Comparison of ENCODE assay signal across 7 mouse cellular contexts in genomic region chr2:31257096-31257495, GRCm38 (mm10). TPM values are rescaled to one million over a fixed set of nuclear protein-coding genes. Genes with fewer than 3 reads are reported as not detected.
DNase-seq lines count a peak whose midpoint lies in the region; ATAC-seq and TF ChIP-seq lines count a peak whose summit lies in the region.

No protein-coding gene starts in this region.

- no peak overlapping the region for H3K4me3 ChIP-seq in neural tube, embryonic 12.5 days
- no peak overlapping the region for H3K4me3 ChIP-seq in forebrain, postnatal 0 days (ENCODE audit: low read depth, low read length)
- peak overlapping the region; percentile 34 for H3K4me3 ChIP-seq in layer of hippocampus, adult 2 months

- 0 out of 2 replicates have a peak overlapping the region, but pooled peaks have one; percentile 7 for H3K4me2 ChIP-seq in neural tube, embryonic 12.5 days (replicated peaks)
- peak overlapping the region; percentile 10; the same call in 1 of the 2 replicates for H3K4me2 ChIP-seq in forebrain, postnatal 0 days (ENCODE audit: low read depth)

- no peak for ATAC-seq in neural tube, embryonic 12.5 days (ENCODE audit: low FRiP score, low read depth)
- peak; percentile 38 for ATAC-seq in forebrain, postnatal 0 days

- no peaks in the 10 kb centered on the region for H3K27me3 ChIP-seq in neural tube, embryonic 12.5 days (replicated peaks)
- no peaks in the 10 kb centered on the region for H3K27me3 ChIP-seq in forebrain, postnatal 0 days (ENCODE audit: insufficient read depth, low read length)

- H3K9me3 ChIP-seq in neural tube, embryonic 12.5 days = no peaks in the 10 kb centered on the region
- no peaks in the 10 kb centered on the region for H3K9me3 ChIP-seq in forebrain, postnatal 0 days (ENCODE audit: low read length)

- no peak overlapping the region for H3K27ac ChIP-seq in neural tube, embryonic 12.5 days
- H3K27ac ChIP-seq in forebrain, postnatal 0 days (ENCODE audit: low read depth, low read length) = peak overlapping the region; percentile 51; the same call in 1 of the 2 replicates
- H3K27ac ChIP-seq in layer of hippocampus, adult 2 months = peak overlapping the region; percentile 97

- no peak for DNase-seq in neural tube, embryonic 10.5 days (ENCODE audit: extremely low spot score, low spot score)
- no peak for DNase-seq in forebrain, postnatal 0 days
- DNase-seq in layer of hippocampus, adult 2 months (ENCODE audit: low spot score in 2 of 2) = peak; percentile 76
- DNase-seq in right cerebral cortex, postnatal 36 days (ENCODE audit: low spot score in 2 of 2) = peak; percentile 66 to 80
- DNase-seq in embryo, embryonic 9.5 days (ENCODE audit: extremely low spot score) = no peak
- no peak for DNase-seq in kidney, adult 11 months

- WGBS in neural tube, embryonic 12.5 days = 77% methylated on average over 6 of the region's 6 CpGs
- 37% methylated on average over 6 of the region's 6 CpGs for WGBS in forebrain, postnatal 0 days

- peaks cover 47% of the 10 kb centered on the region for H3K4me1 ChIP-seq in neural tube, embryonic 12.5 days
- H3K4me1 ChIP-seq in forebrain, postnatal 0 days (ENCODE audit: insufficient read depth) = peaks cover 33% of the 10 kb centered on the region

- H3K9ac ChIP-seq in neural tube, embryonic 12.5 days = no peak overlapping the region
- peak overlapping the region; percentile 10; the same call in 1 of the 2 replicates for H3K9ac ChIP-seq in forebrain, postnatal 0 days

- TF ChIP-seq CTCF in forebrain, postnatal 0 days (IDR thresholded peaks at IDR 0.05; ENCODE audit: low read depth) = no peak
- no peak for TF ChIP-seq CTCF in layer of hippocampus, adult 2 months (conservative IDR thresholded peaks at IDR 0.05)

- no peaks in the 10 kb centered on the region for H3K36me3 ChIP-seq in neural tube, embryonic 12.5 days
- no peaks in the 10 kb centered on the region for H3K36me3 ChIP-seq in forebrain, postnatal 0 days (ENCODE audit: insufficient read depth)

RNA-seq across cellular contexts. Expression of gene Ncs1, which starts 11.5 kb away (rescaled TPM):
- polyA plus RNA-seq in neural tube, embryonic 12.5 days (2016; fragmentation: Nextera tagmentation; extraction: Ambion mirVana) = 106 and 108 TPM in 2 replicates
- 139 and 164 TPM in 2 replicates for total RNA-seq in forebrain, postnatal 0 days (2014; rRNA removed)
- polyA plus RNA-seq in forebrain, postnatal 0 days (2015; fragmentation: Nextera tagmentation; extraction: Ambion mirVana) = 133 and 149 TPM in 2 replicates
- 100 to 1,000 TPM; 285 to 294 TPM for total RNA-seq in layer of hippocampus, adult 2 months (2021)

RNA-seq across cellular contexts. Expression of gene Hmcn2, which starts 57.1 kb away (rescaled TPM):
- 0.15 TPM in 2 replicates for polyA plus RNA-seq in neural tube, embryonic 12.5 days (2016; fragmentation: Nextera tagmentation; extraction: Ambion mirVana)
- total RNA-seq in forebrain, postnatal 0 days (2014; rRNA removed) = 0.23 and 0.24 TPM in 2 replicates
- polyA plus RNA-seq in forebrain, postnatal 0 days (2015; fragmentation: Nextera tagmentation; extraction: Ambion mirVana) = 0.33 and 0.39 TPM in 2 replicates
- total RNA-seq in layer of hippocampus, adult 2 months (2021) = under 1 TPM; 0.32 to 0.51 TPM

Comparison
In these comparisons a context has a peak if more than half of its experiments do, and no peak if none do; other contexts are left out.
1. DNase-seq: peak in layer of hippocampus, adult 2 months (2 of 2) and right cerebral cortex, postnatal 36 days (2 of 2); none in neural tube, embryonic 10.5 days (single experiment), forebrain, postnatal 0 days (single experiment), embryo, embryonic 9.5 days (single experiment) and kidney, adult 11 months (single experiment).